Mouse (Mus musculus): ENCODE measurements around the gene Isyna1.
"Not testable (repeated sequence)": the region's sequence is repeated elsewhere in the genome, so short reads cannot be mapped to it uniquely, and the experiment has no call there.

Gene Isyna1

DNA sequence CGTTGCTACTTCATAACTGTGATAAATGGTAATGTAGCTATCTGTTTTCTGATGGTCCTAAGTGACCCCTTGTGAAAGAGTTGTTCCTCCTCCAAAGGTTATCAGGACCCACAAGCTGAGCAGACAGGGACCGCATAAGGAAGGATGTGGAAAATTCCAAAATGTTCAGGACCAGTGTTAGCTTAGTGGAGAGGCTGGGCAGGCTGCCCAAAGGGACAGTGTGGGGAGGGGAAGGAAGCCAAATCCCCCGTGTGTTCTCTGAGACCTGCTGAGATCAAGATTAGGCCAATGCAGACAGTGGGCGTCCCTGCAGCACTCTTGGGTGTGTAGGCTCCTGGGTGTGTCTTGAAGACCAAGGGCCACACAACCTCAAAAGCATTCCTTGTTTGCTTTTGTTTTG is 19.3 kb upstream of the Isyna1 start:
- no peak for DNase-seq (ENCODE audit: low spot score)

DNA sequence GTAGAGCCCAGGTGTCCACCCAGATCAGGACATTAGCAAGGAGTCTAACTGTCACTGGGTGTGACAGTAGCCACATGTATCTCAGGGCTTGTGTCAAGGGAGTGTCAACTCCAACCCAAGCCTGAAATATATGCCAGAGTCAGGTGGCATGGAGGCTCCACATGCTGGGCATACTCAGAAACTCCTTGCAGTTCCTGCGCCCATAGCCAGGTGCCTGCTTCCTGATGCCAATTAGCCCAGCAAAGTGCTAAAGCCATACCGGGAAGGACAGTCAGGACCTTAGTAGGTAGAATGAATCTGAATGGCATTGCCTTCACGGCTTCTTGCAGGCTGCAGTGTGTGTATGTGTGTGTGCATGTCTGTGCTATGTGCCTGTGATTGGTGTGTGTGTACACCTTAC is 17.0 kb upstream of the Isyna1 start:
- DNase-seq (ENCODE audit: low spot score) = no peak

DNA sequence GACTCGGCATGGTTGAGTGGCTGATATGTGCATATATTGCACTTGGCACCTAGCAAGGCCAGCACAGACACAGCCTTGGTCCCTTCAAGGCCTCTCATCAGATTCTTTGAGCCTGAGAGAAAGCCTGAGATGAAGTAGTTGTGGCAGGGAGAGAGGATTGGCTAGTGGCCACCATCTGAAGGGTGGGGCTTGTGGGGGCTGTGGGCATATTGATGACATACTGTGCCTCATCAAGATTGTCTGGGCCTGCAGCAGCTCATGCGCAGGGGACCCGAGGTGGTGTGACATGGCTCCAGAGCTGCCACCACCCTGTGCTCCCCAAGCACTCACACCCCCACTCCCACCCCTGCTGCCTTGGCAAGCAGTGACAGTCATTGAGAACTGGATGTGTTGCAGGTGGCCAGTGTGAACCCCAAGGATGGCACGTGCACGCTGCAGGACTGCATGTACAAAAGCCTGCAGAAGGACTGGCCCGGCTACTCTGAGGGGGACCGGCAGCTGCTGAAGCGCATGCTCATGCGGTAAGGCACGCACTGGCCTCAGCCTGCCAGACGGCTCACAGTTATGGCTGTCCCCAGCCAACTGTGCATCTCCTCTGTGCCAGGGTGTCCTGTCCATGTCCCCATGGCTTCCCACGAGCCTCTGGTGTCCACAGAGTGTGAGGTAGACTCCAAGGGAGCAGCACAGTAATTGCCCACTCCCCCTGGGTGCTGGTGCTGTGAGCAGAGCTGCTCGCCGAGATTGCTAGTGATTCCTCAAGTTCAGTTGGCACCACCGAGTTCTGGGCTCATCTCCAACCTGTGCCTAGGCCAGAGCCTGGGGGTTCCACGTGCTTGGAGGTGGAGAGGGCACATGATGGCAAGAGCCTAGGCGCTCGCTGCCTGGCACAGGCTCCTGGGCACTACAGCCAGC is 10.4 kb upstream of the Isyna1 start:
- DNase-seq (ENCODE audit: low spot score) = no peak

DNA sequence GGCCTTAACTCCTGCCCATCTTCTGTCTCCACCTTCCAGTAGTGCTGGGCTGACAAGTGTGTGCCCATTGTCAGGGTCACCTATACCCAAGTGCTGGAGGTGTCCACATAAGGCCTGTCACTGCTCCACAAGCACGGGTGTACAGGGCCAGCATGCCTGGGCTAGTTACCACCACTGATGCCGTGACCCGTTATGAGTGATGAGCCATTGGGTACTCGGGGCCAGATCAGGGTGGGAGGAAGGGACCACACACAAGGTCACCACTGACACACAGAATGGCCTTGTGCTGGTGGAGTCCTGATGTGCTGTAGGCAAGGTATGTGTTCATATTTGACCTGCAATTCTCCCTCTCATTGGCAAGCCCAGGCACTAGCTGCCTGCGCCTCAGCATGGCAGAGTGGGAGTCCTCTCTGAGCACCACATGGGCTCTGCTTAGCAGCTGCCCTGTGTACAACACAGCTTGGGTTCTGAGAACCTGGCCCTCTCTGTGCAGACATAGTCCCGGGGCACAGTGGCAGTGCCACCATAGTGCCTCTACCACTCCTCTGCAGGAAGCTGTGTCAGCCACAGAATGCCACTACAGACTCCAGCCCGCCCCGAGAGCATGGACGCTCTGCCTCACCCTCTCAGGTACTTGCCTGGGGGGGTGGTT is 9.4 kb upstream of the Isyna1 start:
- no peak for DNase-seq (ENCODE audit: low spot score)

DNA sequence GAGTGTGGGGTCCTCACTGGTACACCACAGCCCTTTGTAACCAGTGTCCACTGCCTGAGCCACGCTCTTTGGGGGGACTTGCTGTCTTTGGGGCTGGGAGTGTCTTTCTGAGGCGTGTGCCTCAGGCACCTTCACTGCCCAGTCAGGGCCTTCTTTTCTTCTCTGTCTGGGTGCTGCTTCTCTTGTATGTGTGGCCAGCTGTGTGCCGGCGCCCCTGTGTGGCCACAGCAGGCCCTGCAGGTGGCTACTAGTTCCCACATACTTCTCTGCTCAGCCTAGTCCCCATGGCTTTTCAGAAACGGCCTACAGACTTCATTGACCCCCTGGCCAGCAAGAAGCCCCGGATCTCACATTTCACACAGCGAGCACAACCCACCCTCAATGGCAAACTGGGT is 8.9 kb upstream of the Isyna1 start:
- DNase-seq (ENCODE audit: low spot score) = no peak

DNA sequence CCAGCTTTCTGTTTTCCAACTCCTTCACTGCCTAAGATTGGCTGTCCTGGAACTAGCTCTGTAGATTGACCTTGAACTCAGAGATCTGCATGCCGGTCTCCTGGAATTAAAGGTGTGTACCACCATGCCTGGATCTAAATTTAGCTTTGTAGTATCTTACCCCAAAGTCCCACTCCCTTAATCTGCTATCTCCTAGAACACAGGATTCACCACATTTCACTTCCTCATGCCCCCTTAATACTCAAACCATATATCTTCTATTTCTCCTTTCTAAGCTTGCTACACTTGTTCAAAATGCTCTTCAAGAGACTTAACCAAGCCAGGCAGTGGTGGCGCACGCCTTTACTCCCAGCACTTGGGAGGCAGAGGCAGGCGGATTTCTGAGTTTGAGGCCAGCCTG is 6.2 kb upstream of the Isyna1 start:
- not testable (repeated sequence) for DNase-seq (ENCODE audit: low spot score)

DNA sequence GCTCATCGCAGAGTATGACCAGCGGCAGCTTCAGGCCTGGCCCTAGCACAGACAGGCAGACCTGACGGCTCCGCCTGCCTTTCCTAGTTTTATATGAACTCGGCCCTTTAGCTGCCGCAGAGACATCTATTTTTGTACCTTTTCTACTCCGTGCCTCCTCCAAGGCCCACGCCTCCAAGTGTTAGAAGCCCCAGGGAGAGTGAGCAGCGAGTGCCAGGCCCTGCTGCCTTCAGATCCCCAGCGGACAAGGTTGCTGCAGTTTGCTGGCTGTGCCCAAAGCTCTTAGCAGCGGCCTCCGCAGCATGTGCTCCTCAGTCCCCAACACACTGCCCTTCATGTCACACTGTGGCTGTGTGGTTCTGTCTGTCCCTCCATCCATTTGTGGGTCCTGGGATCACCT is 2.6 kb upstream of the Isyna1 start:
- DNase-seq (ENCODE audit: low spot score) = no peak

DNA sequence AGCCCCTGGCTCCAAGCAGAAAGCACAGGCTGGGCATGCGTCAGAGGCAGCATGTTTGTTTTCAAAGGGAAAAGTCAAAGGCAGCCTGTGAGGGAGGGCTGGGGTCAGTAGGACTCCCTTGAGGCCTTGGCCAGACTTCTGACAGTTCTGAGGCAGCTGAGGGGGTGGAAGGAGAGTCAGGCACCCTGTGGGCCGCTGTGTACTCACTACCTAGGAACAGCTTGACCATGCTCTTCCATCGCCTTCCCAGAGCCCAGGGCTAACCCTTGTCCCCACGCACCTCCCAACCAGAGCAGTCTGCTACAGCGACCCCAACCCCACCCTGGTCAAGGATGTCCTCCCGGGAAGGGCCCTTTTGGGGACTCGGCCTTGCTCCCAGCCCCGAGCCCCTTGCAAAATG is 1.0 kb upstream of the Isyna1 start:
- no peak for DNase-seq (ENCODE audit: low spot score)

DNA sequence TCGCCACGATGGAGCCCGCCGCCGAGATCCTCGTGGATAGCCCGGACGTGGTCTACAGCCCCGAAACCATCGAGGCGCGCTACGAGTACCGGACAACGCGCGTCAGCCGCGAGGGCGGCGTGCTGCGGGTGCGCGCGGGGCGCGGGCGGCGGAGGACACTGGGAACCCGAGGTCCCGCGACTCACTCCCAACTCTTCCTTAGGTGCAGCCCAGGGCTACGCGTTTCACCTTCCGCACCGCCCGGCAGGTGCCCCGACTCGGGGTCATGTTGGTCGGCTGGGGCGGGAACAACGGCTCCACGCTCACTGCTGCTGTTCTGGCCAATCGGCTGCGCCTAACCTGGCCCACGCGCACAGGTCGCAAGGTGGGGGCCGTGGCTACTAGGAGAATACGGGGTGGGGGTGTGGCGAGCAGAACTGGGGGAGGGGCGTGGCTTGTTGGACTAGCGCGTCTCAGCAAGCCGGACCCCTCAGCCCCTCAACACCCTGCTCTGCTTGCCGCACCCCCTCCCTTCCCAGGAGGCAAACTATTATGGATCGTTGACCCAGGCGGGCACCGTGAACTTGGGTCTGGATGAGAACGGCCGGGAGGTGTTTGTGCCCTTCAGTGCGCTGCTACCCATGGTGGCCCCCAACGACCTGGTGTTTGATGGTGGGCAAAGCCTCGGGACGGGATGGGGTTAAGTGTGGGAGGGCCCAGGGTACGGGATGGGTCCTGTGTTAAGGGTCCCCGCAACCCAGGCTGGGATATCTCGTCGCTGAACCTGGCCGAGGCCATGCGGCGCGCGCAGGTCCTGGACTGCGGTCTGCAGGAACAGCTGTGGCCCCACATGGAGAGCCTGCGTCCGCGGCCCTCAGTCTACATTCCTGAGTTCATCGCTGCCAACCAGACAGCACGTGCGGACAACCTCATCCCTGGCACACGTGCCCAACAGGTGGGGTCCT is 720 bp downstream of the Isyna1 start:
- DNase-seq (ENCODE audit: low spot score) = no peak

DNA sequence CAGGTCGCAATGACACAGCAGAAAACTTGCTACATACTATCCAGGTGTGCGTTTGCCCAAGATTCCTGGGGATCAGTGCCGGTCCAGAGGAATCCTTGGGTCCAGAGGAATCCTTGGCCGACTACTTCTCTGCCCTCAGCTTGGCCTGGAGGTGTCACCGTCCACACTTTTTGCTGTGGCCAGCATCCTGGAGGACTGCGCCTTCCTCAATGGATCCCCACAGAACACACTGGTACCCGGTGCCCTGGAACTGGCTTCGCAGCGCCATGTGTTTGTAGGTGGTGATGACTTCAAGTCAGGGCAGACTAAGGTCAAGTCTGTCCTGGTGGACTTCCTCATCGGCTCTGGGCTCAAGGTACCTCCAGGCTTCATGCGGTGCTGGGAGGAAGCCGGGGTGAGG is 1.6 kb downstream of the Isyna1 start:
- no peak for DNase-seq (ENCODE audit: low spot score)

DNA sequence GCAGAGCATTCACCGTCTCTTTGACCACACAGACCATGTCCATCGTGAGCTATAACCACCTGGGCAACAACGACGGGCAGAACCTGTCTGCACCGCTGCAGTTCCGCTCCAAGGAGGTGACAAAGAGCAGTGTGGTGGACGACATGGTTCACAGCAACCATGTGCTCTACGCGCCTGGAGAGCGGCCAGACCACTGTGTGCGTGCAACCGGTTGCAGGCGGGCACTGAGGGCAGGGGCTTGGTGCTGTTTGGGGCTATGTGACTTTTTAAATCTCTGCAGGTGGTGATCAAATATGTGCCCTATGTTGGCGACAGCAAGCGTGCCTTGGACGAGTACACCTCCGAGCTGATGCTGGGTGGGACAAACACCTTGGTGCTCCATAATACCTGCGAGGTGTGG is 2.0 kb downstream of the Isyna1 start:
- DNase-seq (ENCODE audit: low spot score) = no peak

DNA sequence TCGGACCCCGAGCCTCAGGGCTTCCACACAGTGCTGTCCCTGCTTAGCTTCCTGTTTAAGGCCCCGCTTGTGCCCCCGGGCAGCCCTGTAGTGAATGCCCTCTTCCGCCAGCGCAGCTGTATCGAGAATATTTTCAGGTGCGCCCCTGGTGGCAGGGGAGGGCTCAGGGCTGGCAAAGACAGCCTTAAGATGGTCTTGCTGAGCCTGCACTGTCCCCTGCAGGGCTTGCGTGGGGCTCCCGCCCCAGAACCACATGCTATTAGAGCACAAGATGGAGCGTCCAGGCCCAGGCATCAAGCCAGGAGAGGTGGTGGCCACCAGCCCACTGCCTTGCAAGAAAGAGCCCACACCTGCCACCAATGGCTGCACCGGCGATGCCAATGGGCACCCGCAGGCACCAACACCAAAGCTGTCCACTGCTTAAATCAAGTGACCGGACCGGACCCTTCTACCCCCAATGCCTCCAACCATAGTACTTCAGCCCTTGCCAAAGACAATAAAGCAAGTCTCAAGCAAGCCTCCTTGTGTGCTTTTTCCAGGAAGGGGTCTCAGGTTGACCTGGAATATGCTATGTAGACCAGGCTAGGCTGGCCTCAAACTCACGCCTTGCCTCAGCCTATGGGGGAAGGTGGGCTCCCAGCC is 2.7 kb downstream of the Isyna1 start:
- no peak for DNase-seq (ENCODE audit: low spot score)

DNA sequence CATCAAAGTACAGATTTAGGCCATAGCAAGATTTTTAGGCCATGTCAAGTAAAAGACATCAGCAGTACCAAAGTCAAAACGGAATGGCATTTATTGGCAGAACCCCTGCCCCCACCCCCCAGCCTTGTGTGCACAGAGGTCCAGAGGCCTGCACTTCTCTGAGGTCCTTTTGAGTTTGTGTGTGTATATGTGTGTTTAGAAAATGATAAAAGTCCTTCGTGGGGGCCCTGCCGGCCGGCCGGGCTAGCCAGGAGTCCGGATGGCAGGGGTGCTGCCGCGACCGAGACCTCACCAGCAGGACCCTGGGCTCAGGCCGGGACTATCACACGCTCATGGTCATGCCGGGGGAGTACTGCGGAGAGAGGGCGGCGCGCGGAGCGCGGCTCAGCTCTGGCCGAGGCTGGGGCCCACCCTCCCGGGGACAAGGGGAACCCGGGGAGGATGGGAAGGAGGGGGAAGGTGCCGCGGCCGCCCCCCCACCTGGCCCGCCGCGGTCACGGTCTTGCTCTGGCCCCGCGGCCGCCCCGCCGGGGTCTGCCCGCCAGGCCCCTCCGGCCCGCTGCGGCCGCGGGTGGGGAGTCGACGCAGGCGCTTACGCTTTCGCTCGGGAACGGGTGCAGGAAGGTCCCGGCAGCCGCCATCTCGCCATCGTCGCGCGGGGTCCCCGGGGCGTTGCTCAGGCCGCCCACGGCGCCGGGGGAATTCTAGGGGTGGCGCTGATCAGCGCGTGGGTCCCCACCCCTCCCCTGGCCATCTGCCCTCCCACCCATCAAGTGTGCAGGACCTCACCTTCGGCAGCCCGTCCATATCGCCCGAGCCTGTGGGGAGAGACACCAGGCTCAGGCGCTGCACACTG is 3.5 kb downstream of the Isyna1 start:
- no peak for DNase-seq (ENCODE audit: low spot score)

DNA sequence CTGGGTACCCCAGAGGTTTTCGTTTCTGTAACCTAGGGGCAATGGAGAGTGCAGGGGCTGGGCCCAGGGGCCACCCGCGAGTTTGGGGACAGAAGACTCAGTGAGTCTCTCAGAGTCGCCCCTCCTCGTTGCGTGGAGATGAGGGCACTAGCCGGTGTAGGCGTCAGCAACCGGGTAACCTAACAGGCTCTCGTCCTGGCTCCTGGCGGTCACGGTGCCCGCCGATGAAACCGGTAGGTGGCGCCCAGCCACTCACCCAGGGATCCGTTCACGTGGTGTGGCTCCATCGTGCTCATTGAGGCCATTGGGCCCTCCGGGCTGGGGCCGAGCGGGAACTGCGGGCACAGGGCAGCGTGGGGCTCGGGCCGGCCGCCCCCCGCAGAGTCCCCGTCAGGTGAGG is 4.1 kb downstream of the Isyna1 start:
- peak; percentile 77 for DNase-seq (ENCODE audit: low spot score)

DNA sequence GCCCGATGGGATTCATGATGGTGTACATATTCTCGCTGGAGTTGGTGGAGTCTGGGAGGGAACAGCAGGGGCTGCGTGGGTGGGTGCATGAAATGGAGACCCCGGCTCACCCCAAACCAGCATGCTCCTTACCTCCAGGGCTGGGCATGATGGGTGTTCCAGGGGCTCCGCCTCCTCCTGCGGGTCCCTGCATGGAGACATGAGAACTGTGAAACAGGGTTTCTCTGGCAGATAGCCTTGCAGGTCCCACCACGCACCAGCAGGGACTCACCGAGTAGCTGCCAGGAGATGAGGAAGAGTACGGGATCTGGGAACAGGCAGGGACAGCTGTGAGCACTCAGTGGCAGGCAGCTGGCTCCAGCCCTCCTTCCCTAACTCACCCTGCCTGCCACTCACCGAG is 4.5 kb downstream of the Isyna1 start:
- DNase-seq (ENCODE audit: low spot score) = no peak

DNA sequence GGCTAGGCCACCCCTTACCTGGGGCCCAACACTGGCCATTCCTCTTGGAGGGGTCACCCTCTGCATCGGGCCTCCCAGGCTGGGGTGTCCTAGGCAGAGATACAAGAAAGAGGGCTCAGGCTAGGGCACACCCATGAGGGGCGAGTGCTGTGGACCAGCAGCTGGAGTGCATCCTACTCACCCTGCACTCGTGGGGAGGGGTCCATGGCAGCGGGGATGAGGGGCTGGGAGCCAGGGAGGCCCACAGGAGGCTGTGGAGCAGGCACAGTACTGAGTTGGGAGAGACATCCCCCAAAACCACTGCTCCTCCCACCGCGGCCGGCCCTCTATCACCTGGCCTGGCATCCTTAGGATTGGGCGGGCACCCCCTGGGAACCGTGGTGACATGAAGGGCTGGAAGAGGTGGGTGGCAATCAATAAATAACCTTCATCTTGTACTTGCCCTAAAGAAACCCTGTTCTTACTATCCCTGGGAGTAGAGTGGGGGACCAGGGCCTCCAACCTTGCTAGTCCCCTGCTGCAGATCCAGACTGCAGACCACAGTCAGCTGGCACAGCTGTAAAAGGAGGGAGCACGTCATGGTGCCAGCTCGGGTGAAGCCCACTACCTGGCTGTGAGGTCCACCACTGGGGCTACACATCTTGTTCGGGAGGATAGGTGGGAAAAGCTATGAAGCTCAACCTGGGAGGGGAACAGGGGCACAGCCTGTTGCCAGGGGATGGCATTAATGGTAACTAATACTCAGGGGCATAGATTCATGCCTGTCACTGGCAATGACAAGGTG is 5.5 kb downstream of the Isyna1 start:
- no peak for DNase-seq (ENCODE audit: low spot score)

DNA sequence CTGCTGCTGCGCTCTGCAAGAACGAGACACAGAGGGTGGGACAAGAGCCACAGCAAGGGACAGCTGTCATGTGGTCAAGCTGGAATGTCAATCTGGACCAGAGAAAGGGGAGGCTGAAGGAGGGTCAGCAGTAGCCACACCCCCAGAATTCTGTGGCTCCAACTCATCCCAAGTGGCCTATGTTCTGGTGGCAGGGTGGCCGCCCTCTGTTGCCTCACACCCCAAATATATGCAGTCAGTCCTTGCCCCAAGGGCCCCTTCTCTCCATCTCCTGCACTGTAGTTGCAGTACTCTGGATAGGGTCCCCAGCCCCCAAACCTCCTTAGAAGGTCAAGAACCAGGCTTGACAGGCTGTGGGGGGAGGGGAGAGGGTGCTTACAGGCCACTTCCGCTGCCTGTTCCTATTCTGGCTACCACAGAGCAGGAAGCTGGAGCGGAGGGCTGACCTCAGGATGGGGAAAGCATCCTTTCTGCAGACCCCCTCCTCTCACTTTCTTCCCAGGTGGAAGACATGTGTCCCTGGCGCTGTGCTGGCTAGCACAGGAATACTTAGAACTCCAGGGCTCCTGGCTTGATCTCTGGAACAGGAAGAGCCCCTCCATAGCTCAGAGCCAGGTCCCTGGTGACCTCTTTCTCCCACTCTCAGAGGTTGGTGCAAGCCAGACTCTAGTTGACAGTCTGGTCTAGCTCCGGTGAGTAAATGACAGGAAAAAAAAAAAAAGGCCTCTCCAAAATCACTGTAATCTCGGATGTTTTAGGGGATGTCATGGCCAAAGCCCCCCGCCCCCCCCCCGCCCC is 6.5 kb downstream of the Isyna1 start:
- DNase-seq (ENCODE audit: low spot score) = no peak

DNA sequence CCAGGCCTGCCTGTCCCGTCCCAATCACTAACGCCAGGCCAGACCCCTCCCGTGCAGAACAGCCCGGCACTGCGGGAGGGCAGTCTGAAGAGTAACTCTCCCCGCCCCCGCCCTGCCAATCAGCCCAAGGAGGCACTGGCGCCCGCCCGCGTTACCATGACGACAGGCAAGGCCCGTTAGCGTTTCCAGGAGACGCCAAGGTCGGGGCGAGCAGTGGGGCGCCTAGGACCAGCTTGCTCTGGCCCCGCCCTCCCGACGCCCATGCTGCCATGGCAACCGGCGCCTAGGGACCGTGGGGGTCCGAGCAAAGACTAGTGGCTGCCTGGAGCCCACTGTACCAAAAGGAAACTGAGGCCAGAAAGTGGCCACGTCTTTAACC is 7.1 kb downstream of the Isyna1 start:
- no peak for DNase-seq (ENCODE audit: low spot score)

DNA sequence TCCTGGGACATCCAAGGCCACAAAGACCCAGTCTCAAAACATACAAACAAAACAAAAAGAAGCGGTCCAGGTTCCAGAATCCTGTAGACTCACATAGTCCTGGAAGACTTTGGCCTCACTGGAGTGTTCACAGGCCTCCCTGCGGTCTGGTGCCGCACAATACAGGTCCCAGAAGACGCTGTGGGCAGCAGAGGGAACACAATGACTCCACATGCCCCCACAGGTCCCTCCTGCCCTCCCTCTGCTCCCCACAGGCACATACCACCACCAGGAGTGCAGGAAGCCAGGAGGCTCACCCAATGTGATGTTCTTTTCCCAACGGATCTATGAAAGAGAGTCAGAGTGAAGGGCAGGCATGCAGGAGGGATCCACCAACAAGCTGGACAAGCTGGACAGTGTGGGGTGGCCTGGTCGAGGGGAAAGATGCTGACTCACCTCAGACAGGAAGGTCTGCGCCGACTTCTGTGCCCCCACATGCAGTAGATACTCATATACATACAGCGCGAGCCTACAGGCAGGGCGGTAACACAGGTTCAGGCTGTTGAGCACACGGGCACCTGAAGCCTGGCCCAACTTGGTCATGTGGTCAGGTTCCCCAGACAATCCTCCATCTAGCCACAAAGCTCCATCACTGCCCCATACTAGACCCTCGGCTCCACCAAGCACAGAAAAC is 8.1 kb downstream of the Isyna1 start:
- no peak for DNase-seq (ENCODE audit: low spot score)
